Mouse (Mus musculus) heart, adult 2 months (tissue): Measurements from ENCODE around the gene Nxpe2.

Experiments used
- CTCF ChIP-seq: fragments of 200-600 bp; IDR thresholded peaks from 2 replicates; pipeline ENCODE4 v1.8.1; 2022; ENCODE audit warnings: antibody characterized with exemption, mild to moderate bottlenecking, moderate library complexity
- POLR2A ChIP-seq: fragments of 200-500 bp; IDR thresholded peaks from 2 replicates; pipeline ENCODE4 v1.6.1; 2011; ENCODE audit warnings: mild to moderate bottlenecking, low read depth, low read length, control low read depth; ENCODE audit not compliant: insufficient read depth

GRCm38 (mm10) chr9:48361815-48362631 lies 8.8 kb upstream of the Nxpe2 start:
- TF ChIP-seq POLR2A (no peak), CTCF (no peak)
